Mouse (Mus musculus) heart, adult 2 months (tissue): ENCODE data around the gene Pde9a.

Experiments used
- CTCF ChIP-seq: fragments of 200-600 bp; IDR thresholded peaks from 2 replicates; pipeline ENCODE4 v1.8.1; 2022; ENCODE audit warnings: antibody characterized with exemption, mild to moderate bottlenecking, moderate library complexity
- EP300 ChIP-seq: fragments of 200-500 bp; IDR thresholded peaks from 2 replicates; pipeline ENCODE4 v1.6.1; 2011; ENCODE audit warnings: low read depth, low read length, control low read depth; ENCODE audit not compliant: insufficient read depth
- POLR2A ChIP-seq: fragments of 200-500 bp; IDR thresholded peaks from 2 replicates; pipeline ENCODE4 v1.6.1; 2011; ENCODE audit warnings: mild to moderate bottlenecking, low read depth, low read length, control low read depth; ENCODE audit not compliant: insufficient read depth

DNA sequence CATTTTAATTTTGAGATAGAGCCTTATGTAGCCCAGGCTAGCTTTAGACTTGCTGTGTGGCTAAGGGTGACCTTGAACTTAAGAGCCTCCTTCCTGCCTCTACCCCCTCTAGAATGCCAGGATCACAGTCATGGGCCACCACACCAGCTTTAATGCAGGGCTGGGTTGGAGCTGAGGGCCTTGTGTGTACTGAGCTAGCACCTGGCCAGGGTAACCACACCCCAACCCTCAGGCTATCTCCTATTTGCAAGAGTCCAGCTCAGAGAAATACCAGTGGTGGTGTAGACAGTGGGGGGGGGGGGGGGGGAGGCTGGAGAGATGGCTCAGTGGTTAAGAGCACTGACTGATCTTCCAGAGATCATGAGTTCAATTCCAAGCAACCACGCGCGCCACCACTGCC lies 139.8 kb downstream of the Pde9a start:
- TF ChIP-seq POLR2A: no peak
- no peak for TF ChIP-seq EP300
- no peak for TF ChIP-seq CTCF
